Mouse (Mus musculus) cerebellum, postnatal 36 days (tissue): ENCODE measurements at regions not wholly inside any gene's neighbourhood (a gene's known extent, or its start where the extent isn't known, plus 50 kb on each side); places are given as distances from the start of the nearest gene placed in this dataset.
A peak's percentile ranks its signal among the peaks of the same experiment; 100 is the strongest.

Experiments
- DNase-seq, 2 experiments: peaks; one replicate each; pipeline ENCODE4 v3.0.0; 2021 to 2022; ENCODE audit warnings: mixed read lengths in 2 of 2

- no peak for DNase-seq
These were observed 573.6 kb upstream of the Ptprd start for GRCm38 (mm10) chr4:78785378-78785774.

- no peak for DNase-seq
These were observed 573.1 kb upstream of the Ptprd start for GRCm38 (mm10) chr4:78784675-78785377.

- DNase-seq = no peak
These were observed 572.3 kb upstream of the Ptprd start for GRCm38 (mm10) chr4:78784036-78784435.

GRCm38 (mm10) chr4:78782751-78783150, 571.0 kb upstream of the Ptprd start:
- no peak for DNase-seq

- no peak for DNase-seq
These were observed 562.1 kb upstream of the Ptprd start for GRCm38 (mm10) chr4:78773867-78774266.

GRCm38 (mm10) chr4:78736026-78736425, 524.3 kb upstream of the Ptprd start:
- peak; percentile 4 for DNase-seq
